Comparison of ENCODE assay signal across 8 mouse cellular contexts in the genomic region with DNA sequence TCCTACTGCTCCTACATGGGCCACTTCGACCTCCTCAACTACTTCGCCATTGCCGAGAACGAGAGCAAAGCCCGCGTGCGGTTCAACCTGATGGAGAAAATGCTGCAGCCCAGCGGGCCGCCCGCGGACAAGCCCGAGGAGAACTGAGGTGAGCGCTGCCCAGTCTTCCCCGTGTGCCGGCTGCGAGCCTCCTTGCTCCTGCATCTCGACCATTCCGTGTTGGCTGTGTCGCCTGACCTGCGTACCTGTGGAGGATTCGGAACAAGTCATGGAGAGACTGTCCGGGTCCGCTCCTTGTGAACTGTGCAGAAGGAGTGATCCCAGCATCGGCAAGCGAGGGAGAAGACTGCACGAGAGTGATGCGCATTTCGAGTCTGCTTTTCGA. TPM values are rescaled to one million over a fixed set of nuclear protein-coding genes. Genes with fewer than 3 reads are reported as not detected.
DNase-seq lines count a peak whose midpoint lies in the region; ATAC-seq and TF ChIP-seq lines count a peak whose summit lies in the region.

No protein-coding gene starts in this region.

- peak overlapping the region; percentile 80 for H3K27ac ChIP-seq in left cerebral cortex, adult 2 months
- no peak overlapping the region for H3K27ac ChIP-seq in embryonic fibroblast, embryonic 13.5 days (ENCODE audit: insufficient read depth, low read length)
- peak overlapping the region; percentile 90 for H3K27ac ChIP-seq in limb, embryonic 10.5 days
- H3K27ac ChIP-seq in neural tube, embryonic 12.5 days, result no peak overlapping the region

- no peaks in the 10 kb centered on the region for H3K4me1 ChIP-seq in embryonic fibroblast, embryonic 13.5 days (ENCODE audit: control insufficient read depth, insufficient read depth, low read length)
- H3K4me1 ChIP-seq in limb, embryonic 10.5 days, result peaks cover 13% of the 10 kb centered on the region
- peaks cover 13% of the 10 kb centered on the region for H3K4me1 ChIP-seq in neural tube, embryonic 12.5 days

- peaks cover 14% of the 10 kb centered on the region for H3K36me3 ChIP-seq in limb, embryonic 10.5 days
- H3K36me3 ChIP-seq in neural tube, embryonic 12.5 days, result peaks cover 5% of the 10 kb centered on the region

- under 1% methylated on average over 29 of the region's 29 CpGs for WGBS in limb, embryonic 10.5 days
- 2% methylated on average over 29 of the region's 29 CpGs for WGBS in neural tube, embryonic 12.5 days

- no peaks in the 10 kb centered on the region for H3K9me3 ChIP-seq in limb, embryonic 10.5 days (replicated peaks)
- no peaks in the 10 kb centered on the region for H3K9me3 ChIP-seq in neural tube, embryonic 12.5 days

- intact Hi-C loops in left cerebral cortex, adult 2 months (cut with DNase I), result loop anchor here (5.0 kb wide), 1 partner anchor 86 kb away; no protein-coding TSS in a partner anchor

- peak overlapping the region; percentile 76 for H3K9ac ChIP-seq in neural tube, embryonic 12.5 days

- H3K27me3 ChIP-seq in limb, embryonic 10.5 days (ENCODE audit: low read depth, poor library complexity, severe bottlenecking), result no peaks in the 10 kb centered on the region
- no peaks in the 10 kb centered on the region for H3K27me3 ChIP-seq in neural tube, embryonic 12.5 days (replicated peaks)

- TF ChIP-seq POLR2A in embryonic fibroblast, embryonic 13.5 days (IDR thresholded peaks at IDR 0.05; ENCODE audit: low read depth, low read length), result no peak

- H3K4me3 ChIP-seq in left cerebral cortex, adult 2 months, result peak overlapping the region; percentile 72
- H3K4me3 ChIP-seq in embryonic fibroblast, embryonic 13.5 days (ENCODE audit: insufficient read depth, low read length), result peak overlapping the region; percentile 94
- peak overlapping the region; percentile 93 for H3K4me3 ChIP-seq in limb, embryonic 10.5 days
- H3K4me3 ChIP-seq in neural tube, embryonic 12.5 days, result peak overlapping the region; percentile 67

- H3K4me2 ChIP-seq in neural tube, embryonic 12.5 days (replicated peaks), result peak overlapping the region; percentile 74

- DNase-seq in left cerebral cortex, adult 2 months (ENCODE audit: extremely low spot score in 1 of 2, low spot score in 2 of 2), result no peak
- no peak for DNase-seq in left cerebral cortex, adult 9 months (ENCODE audit: low spot score in 2 of 2)
- no peak for DNase-seq in limb, embryonic 10.5 days (ENCODE audit: low spot score)
- no peak for DNase-seq in layer of hippocampus, adult 9-11 months
- DNase-seq in gastrocnemius, postnatal 10 days, result no peak
- DNase-seq in cerebellum, adult 9-10 months, result no peak

- ATAC-seq in neural tube, embryonic 12.5 days (ENCODE audit: low FRiP score, low read depth), result peak; percentile 51; the same call in 1 of the 2 replicates

- no peak for TF ChIP-seq CTCF in left cerebral cortex, adult 2 months (IDR thresholded peaks at IDR 0.05)
- TF ChIP-seq CTCF in embryonic fibroblast, embryonic 13.5 days (IDR thresholded peaks at IDR 0.05; ENCODE audit: borderline replicate concordance, insufficient read depth, low read length), result no peak

RNA-seq across cellular contexts. Expression of a gene that starts 3.6 kb away (rescaled TPM):
- 1 to 10 TPM; 7.8 to 7.9 TPM for total RNA-seq in left cerebral cortex, adult 2 months (2021)
- 10.4 and 12.0 TPM in 2 replicates for polyA plus RNA-seq in embryonic fibroblast, embryonic 13.5 days (2011; ENCODE audit: insufficient read length, low read depth, missing spikeins)
- polyA plus RNA-seq in limb, embryonic 10.5 days (2016; fragmentation: Nextera tagmentation; extraction: Ambion mirVana), result 43.7 and 49.8 TPM in 2 replicates
- 30.4 and 31.2 TPM in 2 replicates for polyA plus RNA-seq in neural tube, embryonic 12.5 days (2016; fragmentation: Nextera tagmentation; extraction: Ambion mirVana)
- total RNA-seq in gastrocnemius, postnatal 10 days (2021), result 1 to 10 TPM; 4.8 TPM

RNA-seq across cellular contexts. Expression of a gene that starts 44.6 kb away (rescaled TPM):
- total RNA-seq in left cerebral cortex, adult 2 months (2021), result under 1 TPM; 0.07 to 0.23 TPM
- 5.1 and 6.8 TPM in 2 replicates for polyA plus RNA-seq in embryonic fibroblast, embryonic 13.5 days (2011; ENCODE audit: insufficient read length, low read depth, missing spikeins)
- 0.92 and 1.2 TPM in 2 replicates for polyA plus RNA-seq in limb, embryonic 10.5 days (2016; fragmentation: Nextera tagmentation; extraction: Ambion mirVana)
- polyA plus RNA-seq in neural tube, embryonic 12.5 days (2016; fragmentation: Nextera tagmentation; extraction: Ambion mirVana), result 2.3 and 4.5 TPM in 2 replicates
- total RNA-seq in gastrocnemius, postnatal 10 days (2021), result under 1 TPM; 0.59 to 0.79 TPM

RNA-seq across cellular contexts. Expression of a gene that starts 51.6 kb away (rescaled TPM):
- total RNA-seq in left cerebral cortex, adult 2 months (2021), result 10 to 100 TPM; 17.5 to 23.7 TPM
- polyA plus RNA-seq in embryonic fibroblast, embryonic 13.5 days (2011; ENCODE audit: insufficient read length, low read depth, missing spikeins), result 37.7 and 144 TPM in 2 replicates
- polyA plus RNA-seq in limb, embryonic 10.5 days (2016; fragmentation: Nextera tagmentation; extraction: Ambion mirVana), result 37.3 and 42.6 TPM in 2 replicates
- polyA plus RNA-seq in neural tube, embryonic 12.5 days (2016; fragmentation: Nextera tagmentation; extraction: Ambion mirVana), result 72.0 and 83.7 TPM in 2 replicates
- total RNA-seq in gastrocnemius, postnatal 10 days (2021), result 100 to 1,000 TPM; 121 to 155 TPM

Comparison
In these comparisons a context has a peak if more than half of its experiments do, and no peak if none do; other contexts are left out.
1. H3K27ac ChIP-seq: peak in left cerebral cortex, adult 2 months (single experiment) and limb, embryonic 10.5 days (single experiment); none in embryonic fibroblast, embryonic 13.5 days (single experiment) and neural tube, embryonic 12.5 days (single experiment).
2. Peak in every context shown above with its lines, with median percentiles within 50 percentile points of each other: H3K4me3 ChIP-seq.